Mouse (Mus musculus) midbrain, postnatal 0 days (tissue): ENCODE measurements at regions not wholly inside any gene's neighbourhood (a gene's known extent, or its start where the extent isn't known, plus 50 kb on each side); places are given as distances from the start of the nearest gene placed in this dataset.

Source experiments
- ATAC-seq: fragments of 200-750 bp; cut with Nextera tagmentation; 2 replicates; pipeline ENCODE4 v1.8.0; 2017; ENCODE audit warnings: moderate number of reproducible peaks, mild to moderate bottlenecking, moderate TSS enrichment, moderate library complexity; ENCODE audit not compliant: low FRiP score
- DNase-seq: peaks from one replicate; pipeline ENCODE4 v3.0.0-alpha.2; 2015; ENCODE audit warnings: low spot score
- H3K27ac ChIP-seq: fragments of 300-500 bp; sonication (generic); 2 replicates; pipeline ENCODE4 v1.5.1; 2014; ENCODE audit warnings: low read depth, mild to moderate bottlenecking, low read length, mixed read lengths
- H3K27me3 ChIP-seq: fragments of 300-500 bp; sonication (generic); 2 replicates; pipeline ENCODE4 v1.6.1; 2014; ENCODE audit warnings: low read length, control low read depth, mixed read lengths; ENCODE audit not compliant: insufficient read depth
- H3K36me3 ChIP-seq: fragments of 300-500 bp; sonication (generic); 2 replicates; pipeline ENCODE4 v1.6.1; 2014; ENCODE audit warnings: low read length, control low read depth, mixed read lengths; ENCODE audit not compliant: insufficient read depth
- H3K4me1 ChIP-seq: fragments of 300-500 bp; sonication (generic); 2 replicates; pipeline ENCODE4 v1.6.1; 2014; ENCODE audit warnings: mild to moderate bottlenecking, control low read depth, antibody characterized with exemption, low read length, mixed read lengths; ENCODE audit not compliant: insufficient read depth
- H3K4me2 ChIP-seq: fragments of 300-500 bp; sonication (generic); 2 replicates; pipeline ENCODE4 v1.6.1; 2014; ENCODE audit warnings: low read depth, mild to moderate bottlenecking, low read length, mixed read lengths; ENCODE audit not compliant: poor library complexity, severe bottlenecking
- H3K4me3 ChIP-seq: fragments of 300-500 bp; sonication (generic); 2 replicates; pipeline ENCODE4 v1.5.1; 2014; ENCODE audit warnings: low read depth, mild to moderate bottlenecking, low read length, moderate library complexity
- H3K9ac ChIP-seq: fragments of 300-500 bp; sonication (generic); replicated peaks from 2 replicates; pipeline ENCODE4 v1.6.1; 2014; ENCODE audit warnings: mild to moderate bottlenecking, low read length, moderate library complexity, mixed read lengths; ENCODE audit not compliant: poor library complexity, severe bottlenecking
- H3K9me3 ChIP-seq: fragments of 300-500 bp; sonication (generic); 2 replicates; pipeline ENCODE4 v1.6.1; 2016; ENCODE audit warnings: low read length, control low read depth
- CTCF ChIP-seq: IDR thresholded peaks from 2 replicates; pipeline ENCODE4 v1.5.1; 2016; ENCODE audit warnings: antibody characterized with exemption, mild to moderate bottlenecking
- WGBS: fragments of 180-500 bp; shearing (Covaris S2); extraction: QIAGEN DNeasy Blood & Tissue Kit; methylation state at CpG from one replicate; pipeline ENCODE4 v1.1.7; 2014; 5-methylcytosine and 5-hydroxymethylcytosine counted together

DNA sequence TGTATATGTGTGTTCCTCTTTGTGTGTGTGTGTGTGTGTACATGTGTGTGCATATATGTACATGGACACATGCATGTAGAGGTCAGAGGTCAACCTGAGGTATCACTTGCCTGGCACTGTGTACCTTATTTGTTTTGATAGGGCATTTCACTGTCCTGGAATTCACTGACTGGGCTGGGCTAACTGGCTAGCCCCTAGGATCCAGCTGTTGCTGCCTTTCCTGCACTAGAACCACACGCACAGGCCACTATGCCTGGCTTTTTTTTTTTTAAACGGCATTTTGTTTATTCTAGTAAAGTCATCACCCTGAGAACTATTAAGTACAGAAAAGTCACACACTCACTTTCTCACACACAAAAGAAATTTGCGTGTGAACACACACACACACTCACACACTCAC lies 79.7 kb upstream of the Samsn1 start:
- H3K4me1 ChIP-seq, result no peaks in the 10 kb centered on the region
- no peaks in the 10 kb centered on the region for H3K36me3 ChIP-seq
- no peaks in the 10 kb centered on the region for H3K9me3 ChIP-seq
- no peak overlapping the region for H3K4me3 ChIP-seq
- H3K4me2 ChIP-seq, result no peak overlapping the region
- H3K27me3 ChIP-seq, result no peaks in the 10 kb centered on the region
- no peak for ATAC-seq
- H3K9ac ChIP-seq, result no peak overlapping the region
- no peak for TF ChIP-seq CTCF
- no peak for DNase-seq
- no peak overlapping the region for H3K27ac ChIP-seq
- 85% methylated on average over 3 of the region's 3 CpGs for WGBS

- H3K27me3 ChIP-seq, result no peaks in the 10 kb centered on the region
- ATAC-seq, result no peak
- H3K4me3 ChIP-seq, result no peak overlapping the region
- H3K4me2 ChIP-seq, result no peak overlapping the region
- H3K36me3 ChIP-seq, result no peaks in the 10 kb centered on the region
- no peak overlapping the region for H3K27ac ChIP-seq
- no peak for DNase-seq
- TF ChIP-seq CTCF, result no peak
- 80% methylated on average over 9 of the region's 9 CpGs for WGBS
- H3K9ac ChIP-seq, result no peak overlapping the region
- H3K4me1 ChIP-seq, result no peaks in the 10 kb centered on the region
- no peaks in the 10 kb centered on the region for H3K9me3 ChIP-seq
Measured at GRCm38 (mm10) chr16:76097808-76098207, 75.7 kb upstream of the Samsn1 start.

DNA sequence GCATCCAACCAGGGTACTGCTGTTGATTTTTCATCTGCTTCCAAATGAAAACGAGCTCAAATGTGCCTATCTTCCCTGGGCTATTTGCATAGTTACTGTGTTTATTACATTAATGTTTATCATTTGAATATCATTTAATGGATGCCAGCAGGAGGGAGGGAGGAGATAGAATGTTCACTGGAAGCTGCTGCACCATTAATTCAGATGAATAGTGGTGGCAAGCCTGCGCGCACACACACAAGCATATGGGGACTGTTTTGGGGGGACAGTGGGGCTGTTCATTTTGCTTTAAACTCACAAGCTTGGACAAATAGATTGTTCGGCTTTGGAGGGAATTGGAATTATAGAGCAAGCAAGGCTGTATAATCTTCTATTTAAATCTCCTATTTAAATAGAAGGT lies 74.3 kb upstream of the Samsn1 start:
- Histone ChIP-seq H3K9ac (no peak overlapping the region), H3K4me2 (no peak overlapping the region), H3K36me3 (no peaks in the 10 kb centered on the region), H3K27me3 (no peaks in the 10 kb centered on the region), H3K27ac (no peak overlapping the region), H3K4me3 (no peak overlapping the region), H3K9me3 (no peaks in the 10 kb centered on the region), H3K4me1 (no peaks in the 10 kb centered on the region)
- DNase-seq (no peak), ATAC-seq (no peak)
- TF ChIP-seq CTCF, result no peak
- 70% methylated on average over 4 of the region's 4 CpGs for WGBS

DNA sequence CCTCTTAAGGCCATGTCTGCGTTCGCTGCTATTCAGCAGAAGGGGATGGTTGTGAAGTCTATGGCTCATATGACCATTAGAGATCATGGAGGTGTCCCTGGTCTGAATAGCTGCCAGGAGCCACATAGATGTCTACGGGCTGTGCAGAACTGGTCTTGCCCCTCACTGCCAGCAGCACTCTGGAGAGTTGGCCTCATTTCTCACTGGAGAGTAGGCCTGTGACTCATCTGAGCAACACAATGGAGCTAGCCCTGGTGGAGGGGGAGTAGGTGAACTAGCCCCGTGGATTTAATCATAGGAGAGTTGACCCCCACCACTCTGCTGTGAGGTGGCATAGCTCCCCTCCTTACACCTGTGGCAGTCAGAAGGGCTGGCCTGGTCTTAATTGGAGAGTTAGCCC lies 63.3 kb upstream of the Samsn1 start:
- ATAC-seq, result no peak
- 93% methylated on average over 4 of the region's 4 CpGs for WGBS
- TF ChIP-seq CTCF, result no peak
- Histone ChIP-seq H3K9me3 (no peaks in the 10 kb centered on the region), H3K27me3 (no peaks in the 10 kb centered on the region), H3K4me2 (no peak overlapping the region), H3K4me1 (no peaks in the 10 kb centered on the region), H3K36me3 (no peaks in the 10 kb centered on the region), H3K27ac (no peak overlapping the region), H3K4me3 (no peak overlapping the region), H3K9ac (no peak overlapping the region)
- no peak for DNase-seq

- H3K9me3 ChIP-seq, result no peaks in the 10 kb centered on the region
- H3K36me3 ChIP-seq, result no peaks in the 10 kb centered on the region
- H3K4me3 ChIP-seq, result no peak overlapping the region
- ATAC-seq, result no peak
- TF ChIP-seq CTCF, result no peak
- H3K9ac ChIP-seq, result no peak overlapping the region
- no peak overlapping the region for H3K27ac ChIP-seq
- H3K4me2 ChIP-seq, result no peak overlapping the region
- no peaks in the 10 kb centered on the region for H3K4me1 ChIP-seq
- 62% methylated on average over 4 of the region's 4 CpGs for WGBS
- DNase-seq, result no peak
- no peaks in the 10 kb centered on the region for H3K27me3 ChIP-seq
Measured at GRCm38 (mm10) chr16:76082465-76082864, 60.4 kb upstream of the Samsn1 start.

- WGBS, result 83% methylated on average over 6 of the region's 6 CpGs
- H3K27me3 ChIP-seq, result no peaks in the 10 kb centered on the region
- H3K4me3 ChIP-seq, result no peak overlapping the region
- H3K4me1 ChIP-seq, result no peaks in the 10 kb centered on the region
- H3K9me3 ChIP-seq, result no peaks in the 10 kb centered on the region
- no peak overlapping the region for H3K27ac ChIP-seq
- no peaks in the 10 kb centered on the region for H3K36me3 ChIP-seq
- no peak for TF ChIP-seq CTCF
- H3K4me2 ChIP-seq, result no peak overlapping the region
- ATAC-seq (no peak), DNase-seq (no peak)
- no peak overlapping the region for H3K9ac ChIP-seq
Measured at GRCm38 (mm10) chr16:76079761-76080502, 57.9 kb upstream of the Samsn1 start.
